Mouse (Mus musculus) stomach, embryonic 14.5 days (tissue): Measurements from ENCODE around the gene Nhej1. TPM values are rescaled to one million over a fixed set of nuclear protein-coding genes. Genes with fewer than 3 reads are reported as not detected.

ENCODE experiments used
- ATAC-seq: fragments of 200-750 bp; cut with Nextera tagmentation; 2 replicates; pipeline ENCODE4 v1.8.0; 2017; ENCODE audit warnings: low read depth, moderate TSS enrichment; ENCODE audit not compliant: insufficient number of reproducible peaks, insufficient read depth, low FRiP score
- H3K27ac ChIP-seq: fragments of 300-500 bp; sonication (generic); 2 replicates; pipeline ENCODE4 v1.5.1; 2014; ENCODE audit warnings: mild to moderate bottlenecking, low read length, moderate library complexity, mixed read lengths
- H3K27me3 ChIP-seq: fragments of 300-500 bp; sonication (generic); 2 replicates; pipeline ENCODE4 v1.6.1; 2014; ENCODE audit warnings: low read length, control low read depth, mixed read lengths; ENCODE audit not compliant: control insufficient read depth, insufficient read depth
- H3K36me3 ChIP-seq: fragments of 300-500 bp; sonication (generic); 2 replicates; pipeline ENCODE4 v1.6.1; 2014; ENCODE audit warnings: mild to moderate bottlenecking, control low read depth, low read length, moderate library complexity, mixed read lengths; ENCODE audit not compliant: control insufficient read depth, insufficient read depth
- H3K4me1 ChIP-seq: fragments of 300-500 bp; sonication (generic); 2 replicates; pipeline ENCODE4 v1.6.1; 2014; ENCODE audit warnings: low read length, control low read depth, mixed read lengths; ENCODE audit not compliant: control insufficient read depth, insufficient read depth
- H3K4me2 ChIP-seq: fragments of 300-500 bp; sonication (generic); replicated peaks from 2 replicates; pipeline ENCODE4 v1.6.1; 2014; ENCODE audit warnings: low read depth, low read length, control low read depth
- H3K4me3 ChIP-seq: fragments of 300-500 bp; sonication (generic); 2 replicates; pipeline ENCODE4 v1.5.1; 2014; ENCODE audit warnings: low read depth, low read length, control low read depth
- H3K9ac ChIP-seq: fragments of 300-500 bp; sonication (generic); replicated peaks from 2 replicates; pipeline ENCODE4 v1.6.1; 2014; ENCODE audit warnings: low read depth, mild to moderate bottlenecking, control low read depth, low read length, moderate library complexity, mixed read lengths
- H3K9me3 ChIP-seq: fragments of 300-500 bp; sonication (generic); 2 replicates; pipeline ENCODE4 v1.6.1; 2016; ENCODE audit warnings: low read depth, low read length, control low read depth; ENCODE audit not compliant: control insufficient read depth
- WGBS: fragments of 180-500 bp; shearing (Covaris S2); extraction: QIAGEN DNeasy Blood & Tissue Kit; methylation state at CpG from one replicate; pipeline ENCODE4 v1.1.7; 2014; 5-methylcytosine and 5-hydroxymethylcytosine counted together
- polyA plus RNA-seq: library from polyadenylated mRNA; unstranded; fragments of >200 nt; fragmentation: Nextera tagmentation; extraction: Ambion mirVana; gene quantifications from 2 replicates; pipeline ENCODE4 v1.2.1, GENCODE M21; 2014

Nhej1 gene
- polyA plus RNA-seq, 1 experiment from 2014 or later, result 7.2 TPM

DNA sequence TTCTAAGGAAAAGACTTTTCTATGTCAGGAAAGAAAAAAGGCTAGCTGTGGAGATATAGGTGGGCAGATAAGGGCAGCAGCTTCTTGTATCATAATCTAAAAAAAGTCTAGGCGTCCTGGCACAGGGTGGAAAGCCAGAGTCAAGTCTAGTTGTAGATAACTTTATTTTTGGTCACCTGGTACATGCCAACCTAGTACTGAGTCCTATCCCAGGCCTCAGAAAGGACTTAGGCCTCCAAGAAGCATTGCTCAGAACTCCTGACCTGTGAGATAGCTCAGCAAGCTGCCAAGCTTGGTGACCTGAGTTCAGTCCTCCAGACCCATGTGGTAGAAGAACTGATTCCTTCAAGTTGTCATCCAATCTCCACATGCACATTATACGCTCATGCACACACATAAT lies 76.4 kb downstream of the Nhej1 start:
- 79% methylated on average over 2 of the region's 2 CpGs for WGBS
- Histone ChIP-seq H3K4me3 (no peak overlapping the region), H3K36me3 (no peaks in the 10 kb centered on the region), H3K4me1 (no peaks in the 10 kb centered on the region; the same call in 1 of the 2 replicates), H3K27ac (no peak overlapping the region), H3K9ac (no peak overlapping the region), H3K27me3 (no peaks in the 10 kb centered on the region), H3K9me3 (no peaks in the 10 kb centered on the region), H3K4me2 (no peak overlapping the region)
- ATAC-seq, result no peak

DNA sequence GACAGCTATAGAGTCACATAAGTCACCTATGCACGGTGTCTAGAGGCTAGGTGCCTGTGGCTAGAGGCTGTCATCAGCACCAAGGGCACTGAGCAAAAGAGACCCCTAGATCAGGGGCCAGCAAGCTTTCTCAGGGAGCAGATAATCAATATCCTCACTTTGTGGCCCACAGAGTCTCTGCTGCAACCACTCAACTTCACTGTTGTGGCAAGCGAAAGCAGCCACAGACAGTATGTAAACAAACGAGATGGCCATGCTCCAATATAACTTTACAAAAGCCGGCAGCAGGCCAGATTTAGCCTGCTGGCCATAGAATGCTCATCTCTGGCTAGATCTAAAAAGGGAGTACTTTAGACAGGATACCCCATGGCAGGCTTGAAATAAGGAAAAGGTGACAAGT lies 77.0 kb downstream of the Nhej1 start:
- Histone ChIP-seq H3K36me3 (no peaks in the 10 kb centered on the region), H3K27me3 (no peaks in the 10 kb centered on the region), H3K4me2 (no peak overlapping the region), H3K4me3 (no peak overlapping the region), H3K4me1 (no peaks in the 10 kb centered on the region; the same call in 1 of the 2 replicates), H3K27ac (no peak overlapping the region), H3K9me3 (no peaks in the 10 kb centered on the region), H3K9ac (no peak overlapping the region)
- no peak for ATAC-seq
- 35% methylated on average over 4 of the region's 4 CpGs for whole genome bisulfite sequencing

DNA sequence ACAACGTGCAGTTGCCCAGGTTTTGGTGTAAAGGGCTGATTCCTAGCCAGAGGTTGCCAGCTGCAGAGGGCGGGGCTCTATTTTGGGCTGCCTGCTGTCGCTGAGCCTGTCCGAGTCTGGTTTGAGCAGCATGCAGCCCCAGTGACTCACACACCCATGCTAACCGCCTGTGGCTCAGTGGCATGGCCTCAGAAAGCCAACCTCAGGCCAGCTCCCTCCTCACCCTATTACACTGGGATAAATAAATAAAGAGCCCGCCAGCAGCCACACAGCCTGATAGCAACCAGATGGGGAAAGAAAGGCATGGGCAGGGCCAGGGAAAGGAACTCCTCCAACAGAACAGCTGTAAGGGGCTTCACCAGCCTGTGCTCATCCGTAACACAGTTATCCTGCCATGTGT lies 84.6 kb downstream of the Nhej1 start:
- no peaks in the 10 kb centered on the region for H3K27me3 ChIP-seq
- no peak overlapping the region for H3K4me3 ChIP-seq
- no peaks in the 10 kb centered on the region for H3K9me3 ChIP-seq
- H3K4me1 ChIP-seq, result 0 out of 2 replicates have a peak, but pooled peaks cover 4% of the 10 kb centered on the region
- no peak overlapping the region for H3K4me2 ChIP-seq
- ATAC-seq, result peak; percentile 74; the same call in 1 of the 2 replicates
- no peaks in the 10 kb centered on the region for H3K36me3 ChIP-seq
- H3K27ac ChIP-seq, result no peak overlapping the region
- H3K9ac ChIP-seq, result no peak overlapping the region
- WGBS, result 20% methylated on average over 7 of the region's 7 CpGs

DNA sequence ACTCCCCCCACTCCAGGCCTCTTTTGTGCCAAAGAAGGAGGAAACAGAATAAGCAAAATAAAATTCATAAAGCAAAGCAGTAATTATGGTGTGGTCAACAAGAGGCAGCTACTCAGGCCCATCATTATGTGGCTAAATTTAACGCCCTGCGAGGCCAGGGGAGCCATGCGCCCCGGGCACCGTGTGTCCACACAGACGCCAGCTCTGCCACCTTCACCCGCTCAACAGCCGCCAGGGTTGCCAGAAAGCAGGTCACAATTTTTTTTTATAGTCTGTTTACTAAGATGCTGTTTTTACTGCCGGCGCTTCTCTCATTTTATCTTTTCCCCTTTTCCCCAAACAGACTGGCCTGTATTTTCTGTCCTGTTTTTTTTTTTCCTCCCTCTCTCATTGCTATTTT lies 93.0 kb downstream of the Nhej1 start:
- no peak overlapping the region for H3K9ac ChIP-seq
- no peak overlapping the region for H3K4me2 ChIP-seq
- no peaks in the 10 kb centered on the region for H3K27me3 ChIP-seq
- no peaks in the 10 kb centered on the region for H3K9me3 ChIP-seq
- no peaks in the 10 kb centered on the region for H3K36me3 ChIP-seq
- H3K27ac ChIP-seq, result no peak overlapping the region
- 93% methylated on average over 10 of the region's 10 CpGs for WGBS
- no peak overlapping the region for H3K4me3 ChIP-seq
- H3K4me1 ChIP-seq, result no peaks in the 10 kb centered on the region
- no peak for ATAC-seq

DNA sequence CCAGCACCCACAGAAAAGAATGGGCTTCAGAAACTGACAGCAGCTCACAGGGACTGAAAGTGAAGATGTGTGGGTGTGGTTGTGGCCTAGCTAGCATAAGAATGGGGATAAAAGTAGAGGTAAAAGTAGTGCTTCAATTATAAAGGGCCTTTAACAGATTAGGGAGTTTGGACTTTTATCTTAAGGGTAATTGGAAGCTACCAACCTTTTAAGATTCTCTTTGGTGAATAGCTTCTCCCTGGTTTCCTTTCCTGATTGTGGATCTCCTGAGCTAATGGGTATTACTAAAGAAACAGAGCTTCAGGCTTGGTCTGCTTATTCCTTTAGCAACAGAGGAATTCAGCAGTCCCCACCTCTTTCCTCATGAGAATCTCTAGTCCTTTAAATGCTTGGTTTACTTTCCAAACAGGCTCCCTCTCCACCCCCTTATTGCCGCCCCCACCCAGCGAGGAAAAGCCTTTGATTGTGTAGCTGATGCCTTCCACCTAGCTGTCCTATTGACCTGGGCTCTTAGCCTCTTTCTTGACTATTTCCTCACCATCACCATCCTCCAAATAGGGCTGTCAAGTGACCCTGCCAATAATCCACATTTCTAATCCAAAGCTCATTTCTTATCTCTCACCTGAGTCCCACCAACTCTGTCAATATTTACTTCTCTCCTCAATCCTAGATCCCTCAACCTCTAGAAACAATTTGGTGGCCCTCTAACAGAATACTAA lies 97.8 kb downstream of the Nhej1 start:
- no peak overlapping the region for H3K4me2 ChIP-seq

DNA sequence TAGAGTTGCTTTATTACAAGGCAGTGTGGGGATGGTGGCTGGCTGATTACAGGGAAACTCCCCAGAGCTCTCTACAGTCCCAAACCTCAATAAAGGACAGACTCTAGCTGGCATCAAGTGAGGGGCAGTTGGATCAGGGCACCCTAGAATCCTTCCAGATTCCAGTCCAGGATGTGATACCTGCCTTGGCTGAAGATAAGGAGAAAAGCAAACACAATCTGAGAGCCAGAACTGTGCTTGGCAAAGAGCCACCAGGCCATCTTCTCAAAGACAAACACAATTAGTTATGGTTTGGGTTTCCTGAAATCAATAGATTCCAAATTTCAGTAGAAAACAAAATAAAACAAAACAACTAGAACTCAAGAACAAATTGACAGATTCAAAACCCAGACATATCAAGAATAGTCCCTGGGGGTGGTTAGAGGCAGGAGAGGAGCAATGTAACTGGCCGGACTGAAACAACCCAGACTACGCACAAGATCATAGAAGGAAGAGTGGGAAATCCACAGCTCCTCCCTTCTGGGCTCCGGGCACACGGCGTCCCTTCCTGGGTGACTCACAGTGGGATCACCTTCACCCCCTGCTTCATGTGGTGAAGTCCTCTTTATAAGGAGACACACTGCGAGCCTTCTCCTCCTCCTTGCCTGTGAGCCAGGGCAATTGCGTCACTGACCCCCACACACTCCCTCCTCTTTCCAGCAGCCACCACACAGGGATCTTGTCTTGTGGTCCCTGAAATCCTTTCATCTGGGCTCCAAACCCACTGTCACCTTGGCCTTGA lies 100.4 kb downstream of the Nhej1 start:
- H3K9ac ChIP-seq, result no peak overlapping the region
- no peak for ATAC-seq
- WGBS, result 63% methylated on average over 7 of the region's 7 CpGs
- no peaks in the 10 kb centered on the region for H3K27me3 ChIP-seq
- H3K4me1 ChIP-seq, result no peaks in the 10 kb centered on the region
- no peak overlapping the region for H3K4me3 ChIP-seq
- H3K27ac ChIP-seq, result no peak overlapping the region
- H3K9me3 ChIP-seq, result no peaks in the 10 kb centered on the region
- no peaks in the 10 kb centered on the region for H3K36me3 ChIP-seq
- H3K4me2 ChIP-seq, result no peak overlapping the region

More for the DNA sequence above, 97.8 kb downstream of the Nhej1 start:
- 37% methylated on average over 2 of the region's 2 CpGs for WGBS
- peak; percentile 71 for ATAC-seq
- H3K4me3 ChIP-seq, result no peak overlapping the region
- H3K27ac ChIP-seq, result no peak overlapping the region
- H3K4me1 ChIP-seq, result no peaks in the 10 kb centered on the region
- H3K36me3 ChIP-seq, result no peaks in the 10 kb centered on the region
- no peak overlapping the region for H3K9ac ChIP-seq
- H3K27me3 ChIP-seq, result no peaks in the 10 kb centered on the region
- H3K9me3 ChIP-seq, result no peaks in the 10 kb centered on the region

DNA sequence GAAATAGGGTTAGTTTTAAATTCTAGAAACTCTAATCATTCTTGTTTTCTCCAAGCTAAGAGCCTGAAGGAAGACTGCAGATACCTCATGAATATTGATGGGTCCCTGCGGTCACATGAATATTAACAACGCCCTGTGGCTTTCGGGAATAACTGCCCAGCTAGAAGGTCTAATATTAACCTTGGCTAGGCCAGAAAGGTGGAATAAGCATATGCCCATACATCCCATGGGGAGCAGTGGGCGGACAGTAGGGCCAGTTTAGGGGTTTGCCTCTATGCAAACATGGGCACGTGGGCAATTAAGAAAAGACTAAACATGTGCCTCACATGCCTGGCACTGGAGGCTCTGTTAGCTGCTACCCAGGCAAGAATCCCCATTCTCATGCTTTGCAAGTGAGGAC lies 102.8 kb downstream of the Nhej1 start:
- no peaks in the 10 kb centered on the region for H3K27me3 ChIP-seq
- H3K36me3 ChIP-seq, result no peaks in the 10 kb centered on the region
- H3K9me3 ChIP-seq, result no peaks in the 10 kb centered on the region
- WGBS, result 72% methylated on average over 5 of the region's 5 CpGs
- no peak for ATAC-seq
- H3K4me2 ChIP-seq, result no peak overlapping the region
- H3K4me1 ChIP-seq, result no peaks in the 10 kb centered on the region
- H3K9ac ChIP-seq, result no peak overlapping the region
- H3K4me3 ChIP-seq, result no peak overlapping the region
- H3K27ac ChIP-seq, result no peak overlapping the region

DNA sequence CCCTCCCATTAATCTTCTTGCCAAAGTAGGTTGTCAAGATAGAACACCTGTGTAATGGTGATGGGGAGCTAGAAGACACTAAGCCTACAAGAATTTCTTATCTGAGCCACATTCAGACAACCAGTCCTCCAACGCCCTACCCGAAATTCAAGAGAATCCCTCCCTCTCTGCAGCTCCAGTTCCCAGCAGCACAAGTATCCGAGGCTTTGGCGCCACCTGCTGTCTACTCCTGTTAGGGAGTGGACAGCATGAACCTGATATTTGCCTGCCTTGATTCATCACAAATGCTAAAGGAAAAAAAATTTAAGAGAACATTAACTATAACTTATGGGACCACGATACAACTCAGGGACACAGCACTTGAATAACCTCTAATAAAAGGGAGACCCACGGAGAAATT lies 108.2 kb downstream of the Nhej1 start:
- no peak for ATAC-seq
- Histone ChIP-seq H3K27me3 (no peaks in the 10 kb centered on the region), H3K9ac (no peak overlapping the region), H3K27ac (no peak overlapping the region), H3K4me2 (no peak overlapping the region), H3K36me3 (no peaks in the 10 kb centered on the region), H3K4me3 (no peak overlapping the region), H3K9me3 (no peaks in the 10 kb centered on the region), H3K4me1 (peaks cover 5% of the 10 kb centered on the region; the same call in 1 of the 2 replicates)
- WGBS, result 5% methylated on average over 6 of the region's 6 CpGs
